ENCODE assay signal across 8 mouse cellular contexts in the genomic region with DNA sequence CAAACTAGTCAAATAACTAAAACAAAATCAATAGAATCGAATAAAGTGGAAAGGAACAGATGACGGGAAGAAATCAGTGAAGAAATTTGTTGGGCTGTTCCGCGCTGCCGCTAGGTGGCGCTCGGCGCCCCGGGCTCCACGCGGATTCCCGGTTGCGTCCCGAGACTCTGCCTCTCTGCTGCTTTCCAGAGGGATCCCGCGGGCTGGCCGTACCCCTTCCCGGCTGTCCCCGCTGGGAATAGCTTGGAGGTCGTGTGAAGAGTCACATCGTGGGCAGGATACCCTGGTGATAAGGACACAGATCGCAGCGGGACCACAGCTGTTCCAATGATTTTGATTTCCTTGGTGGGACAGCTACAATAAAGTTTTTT. TPM values are rescaled to one million over a fixed set of nuclear protein-coding genes. Genes with fewer than 3 reads are reported as not detected.
DNase-seq lines count a peak whose midpoint lies in the region; ATAC-seq and TF ChIP-seq lines count a peak whose summit lies in the region.

No protein-coding gene starts in this region.

- intact Hi-C loops in heart, postnatal 25 days (cut with DNase I) = loop anchor here (2.0 to 5.0 kb wide), 2 partner anchors 85 to 166 kb away; no protein-coding TSS in a partner anchor

- DNase-seq in ES-E14 (ENCODE audit: low read depth, low spot score) = no peak
- peak; percentile 81 for DNase-seq in forebrain, embryonic 14.5 days (ENCODE audit: low spot score)
- peak; percentile 14 for DNase-seq in heart, postnatal 25 days (ENCODE audit: low spot score)
- peak; percentile 71 to 78 for DNase-seq in layer of hippocampus, postnatal 10 days (ENCODE audit: low spot score in 2 of 2)
- peak; percentile 54 for DNase-seq in ovary, postnatal 14 days (ENCODE audit: low spot score)
- DNase-seq in thymus, postnatal 4 days = peak; percentile 75

- in situ Hi-C loops in ES-E14 (cut with MboI; ENCODE audit: low sequenced_read_pairs in 2 of 2, unreplicated experiment in 2 of 2) = loop anchor here in 1 of 2 experiments (5.0 kb wide), 1 partner anchor 81 kb away; a partner anchor contains a TSS

- H3K4me3 ChIP-seq in ES-E14 (ENCODE audit: insufficient read depth in 1 of 2, low read depth in 1 of 2, low read length in 2 of 2, poor library complexity in 1 of 2, severe bottlenecking in 1 of 2) = peak overlapping the region; percentile 65 to 72
- H3K4me3 ChIP-seq in forebrain, embryonic 14.5 days (ENCODE audit: low read depth, low read length) = peak overlapping the region; percentile 24
- H3K4me3 ChIP-seq in lung, embryonic 16.5 days (ENCODE audit: low read length) = peak overlapping the region; percentile 55

- H3K36me3 ChIP-seq in ES-E14 (ENCODE audit: control insufficient read depth, insufficient read depth, low read length, poor library complexity, severe bottlenecking) = peaks cover 17% of the 10 kb centered on the region; the same call in 1 of the 2 replicates
- H3K36me3 ChIP-seq in forebrain, embryonic 14.5 days (ENCODE audit: control insufficient read depth, insufficient read depth, low read length) = peaks cover 18% of the 10 kb centered on the region; the same call in 1 of the 2 replicates
- peaks cover 11% of the 10 kb centered on the region; the same call in 1 of the 2 replicates for H3K36me3 ChIP-seq in lung, embryonic 16.5 days (ENCODE audit: control insufficient read depth, insufficient read depth, low read length)

- peak; percentile 68; the same call in 1 of the 2 replicates for ATAC-seq in cerebellum, adult (ENCODE audit: insufficient number of reproducible peaks, low FRiP score, low TSS enrichment)
- peak; percentile 83 for ATAC-seq in forebrain, embryonic 14.5 days
- peak; percentile 67 for ATAC-seq in lung, embryonic 16.5 days (ENCODE audit: low read depth)

- no peaks in the 10 kb centered on the region for H3K27me3 ChIP-seq in forebrain, embryonic 14.5 days (replicated peaks; ENCODE audit: control insufficient read depth, insufficient read depth, low read length)
- no peaks in the 10 kb centered on the region for H3K27me3 ChIP-seq in lung, embryonic 16.5 days (ENCODE audit: control insufficient read depth, insufficient read depth, low read depth, low read length)

- peak overlapping the region; percentile 63 for H3K4me2 ChIP-seq in forebrain, embryonic 14.5 days (ENCODE audit: low read length)
- H3K4me2 ChIP-seq in lung, embryonic 16.5 days (ENCODE audit: low read depth, low read length) = peak overlapping the region; percentile 93

- peak overlapping the region; percentile 100 for H3K27ac ChIP-seq in ES-E14 (ENCODE audit: insufficient read depth, low read depth, low read length, poor library complexity, severe bottlenecking)
- no peak overlapping the region; the same call in 1 of the 2 replicates for H3K27ac ChIP-seq in forebrain, embryonic 14.5 days (ENCODE audit: low read depth, low read length)
- H3K27ac ChIP-seq in lung, embryonic 16.5 days (ENCODE audit: low read length) = peak overlapping the region; percentile 79

- peaks cover 3 to 20% of the 10 kb centered on the region in 2 experiments; a peak in 2 of 4 replicates for H3K4me1 ChIP-seq in ES-E14 (ENCODE audit: control insufficient read depth in 2 of 2, insufficient read depth in 2 of 2, low read length in 2 of 2, poor library complexity in 1 of 2)
- peaks cover 7% of the 10 kb centered on the region for H3K4me1 ChIP-seq in forebrain, embryonic 14.5 days (ENCODE audit: control insufficient read depth, insufficient read depth, low read length)
- H3K4me1 ChIP-seq in lung, embryonic 16.5 days (replicated peaks; ENCODE audit: control insufficient read depth, insufficient read depth, low read length) = peaks cover 6% of the 10 kb centered on the region

- WGBS in forebrain, embryonic 14.5 days = 2% methylated on average over 23 of the region's 23 CpGs
- under 1% methylated on average over 23 of the region's 23 CpGs for WGBS in lung, embryonic 16.5 days

- H3K9ac ChIP-seq in ES-E14 (ENCODE audit: insufficient read depth, low read depth, low read length, poor library complexity, severe bottlenecking) = peak overlapping the region; percentile 85
- H3K9ac ChIP-seq in forebrain, embryonic 14.5 days (ENCODE audit: low read length) = peak overlapping the region; percentile 40; the same call in 1 of the 2 replicates
- H3K9ac ChIP-seq in lung, embryonic 16.5 days (ENCODE audit: low read length) = peak overlapping the region; percentile 70

- H3K9me3 ChIP-seq in ES-E14 (ENCODE audit: control insufficient read depth, insufficient read depth, low read depth, low read length) = no peaks in the 10 kb centered on the region
- H3K9me3 ChIP-seq in forebrain, embryonic 14.5 days (replicated peaks; ENCODE audit: control insufficient read depth, low read length) = no peaks in the 10 kb centered on the region
- H3K9me3 ChIP-seq in lung, embryonic 16.5 days (ENCODE audit: control insufficient read depth, low read length) = no peaks in the 10 kb centered on the region

TF ChIP-seq in ES-E14, 5 proteins besides CTCF, POLR2A, EP300 and RAD21:
- no peak for TF ChIP-seq ZNF384 (IDR thresholded peaks at IDR 0.05; ENCODE audit: low read depth, low read length)
- no peak for TF ChIP-seq CHD2 (IDR thresholded peaks at IDR 0.05; ENCODE audit: low read depth, low read length)
- no peak for TF ChIP-seq MAFK (IDR thresholded peaks at IDR 0.05; ENCODE audit: insufficient read depth, low read depth, low read length)
- TF ChIP-seq ZC3H11A (IDR thresholded peaks at IDR 0.05; ENCODE audit: borderline replicate concordance, low read depth, low read length) = no peak
- no peak; the same call in 1 of the 2 replicates for TF ChIP-seq HCFC1 (IDR thresholded peaks at IDR 0.05; ENCODE audit: borderline replicate concordance, insufficient read depth, low read length)
TF ChIP-seq in ES-E14: peak in this region for 0.

RNA-seq across cellular contexts. Expression of a gene that starts 19.6 kb away (rescaled TPM):
- 132 and 141 TPM in 2 replicates for total RNA-seq in ES-E14 (2012; rRNA removed)
- 0.04 and 0.05 TPM in 2 replicates for polyA plus RNA-seq in forebrain, embryonic 14.5 days (2014; fragmentation: Nextera tagmentation; extraction: Ambion mirVana)
- not detected for total RNA-seq in heart, postnatal 25 days (2021)
- under 1 TPM; 0.18 to 0.27 TPM for total RNA-seq in layer of hippocampus, postnatal 10 days (2021)
- 0.79 and 0.87 TPM in 2 replicates for polyA plus RNA-seq in lung, embryonic 16.5 days (2015; fragmentation: Nextera tagmentation; extraction: Ambion mirVana)

RNA-seq across cellular contexts. Expression of a gene that starts 56.2 kb away (rescaled TPM):
- 73.0 and 73.4 TPM in 2 replicates for total RNA-seq in ES-E14 (2012; rRNA removed)
- polyA plus RNA-seq in forebrain, embryonic 14.5 days (2014; fragmentation: Nextera tagmentation; extraction: Ambion mirVana) = 54.6 and 55.1 TPM in 2 replicates
- total RNA-seq in heart, postnatal 25 days (2021) = 10 to 100 TPM; 19.7 to 21.8 TPM
- total RNA-seq in layer of hippocampus, postnatal 10 days (2021) = 10 to 100 TPM; 46.1 to 52.7 TPM
- 64.4 and 64.7 TPM in 2 replicates for polyA plus RNA-seq in lung, embryonic 16.5 days (2015; fragmentation: Nextera tagmentation; extraction: Ambion mirVana)

Comparison
In these comparisons a context has a peak if more than half of its experiments do, and no peak if none do; other contexts are left out.
1. RNA of a gene that starts 19.6 kb away (total RNA-seq): 132 to 141 TPM in ES-E14; 0.18 to 0.27 TPM in layer of hippocampus, postnatal 10 days and not detected in heart, postnatal 25 days; every median in the first group is over 100 times any median in the second.
2. Peak in every context shown above with its lines, with median percentiles within 50 percentile points of each other: H3K4me3 ChIP-seq, H3K9ac ChIP-seq and ATAC-seq.